Mouse (Mus musculus) heart, adult 2 months (tissue): ENCODE measurements around the gene 2010300C02Rik.

Experiments
- CTCF ChIP-seq: fragments of 200-600 bp; IDR thresholded peaks from 2 replicates; pipeline ENCODE4 v1.8.1; 2022; ENCODE audit warnings: antibody characterized with exemption, mild to moderate bottlenecking, moderate library complexity
- POLR2A ChIP-seq: fragments of 200-500 bp; IDR thresholded peaks from 2 replicates; pipeline ENCODE4 v1.6.1; 2011; ENCODE audit warnings: mild to moderate bottlenecking, low read depth, low read length, control low read depth; ENCODE audit not compliant: insufficient read depth

- TF ChIP-seq CTCF (no peak), POLR2A (no peak)
These were observed 1.4 kb downstream of the 2010300C02Rik start for GRCm38 (mm10) chr1:37718516-37718915.
